Mouse (Mus musculus): ENCODE results near the gene Il17ra.

DNA sequence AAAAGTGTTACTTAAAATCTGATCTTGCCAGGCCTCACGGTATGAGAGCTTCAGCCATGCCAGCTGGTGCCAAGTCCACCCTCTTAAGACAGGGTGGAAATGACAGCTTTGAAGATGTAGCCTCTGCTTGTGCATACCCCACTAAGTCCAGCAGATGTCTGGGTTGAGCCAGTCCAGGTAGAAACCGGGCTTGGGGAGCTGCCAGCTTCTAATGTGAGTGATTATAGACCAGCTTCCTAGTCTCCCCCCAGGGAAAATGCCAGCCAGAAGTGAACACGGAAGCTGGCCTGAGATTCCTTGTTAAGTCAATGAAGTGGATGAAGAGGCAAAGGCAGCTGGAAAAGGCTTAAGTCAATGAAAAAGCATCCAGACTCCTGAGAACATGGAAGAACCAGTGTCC lies 33.5 kb downstream of the Il17ra start:
- TF ChIP-seq CTCF (IDR thresholded peaks at IDR 0.05; ENCODE audit: low read depth, low read length) (no peak), GATA1 (IDR thresholded peaks at IDR 0.05; ENCODE audit: borderline replicate concordance, low read length) (no peak), TAL1 (conservative IDR thresholded peaks at IDR 0.05; ENCODE audit: low read depth, low read length) (no peak), POLR2AphosphoS5 (IDR thresholded peaks at IDR 0.05; ENCODE audit: insufficient replicate concordance, low read depth, low read length) (no peak), GATA2 (IDR thresholded peaks at IDR 0.05; ENCODE audit: borderline replicate concordance, low read depth, low read length) (no peak)

All from G1E (cell line).